Mouse (Mus musculus): ENCODE measurements around the gene Nup35.

The Nup35 gene

DNA sequence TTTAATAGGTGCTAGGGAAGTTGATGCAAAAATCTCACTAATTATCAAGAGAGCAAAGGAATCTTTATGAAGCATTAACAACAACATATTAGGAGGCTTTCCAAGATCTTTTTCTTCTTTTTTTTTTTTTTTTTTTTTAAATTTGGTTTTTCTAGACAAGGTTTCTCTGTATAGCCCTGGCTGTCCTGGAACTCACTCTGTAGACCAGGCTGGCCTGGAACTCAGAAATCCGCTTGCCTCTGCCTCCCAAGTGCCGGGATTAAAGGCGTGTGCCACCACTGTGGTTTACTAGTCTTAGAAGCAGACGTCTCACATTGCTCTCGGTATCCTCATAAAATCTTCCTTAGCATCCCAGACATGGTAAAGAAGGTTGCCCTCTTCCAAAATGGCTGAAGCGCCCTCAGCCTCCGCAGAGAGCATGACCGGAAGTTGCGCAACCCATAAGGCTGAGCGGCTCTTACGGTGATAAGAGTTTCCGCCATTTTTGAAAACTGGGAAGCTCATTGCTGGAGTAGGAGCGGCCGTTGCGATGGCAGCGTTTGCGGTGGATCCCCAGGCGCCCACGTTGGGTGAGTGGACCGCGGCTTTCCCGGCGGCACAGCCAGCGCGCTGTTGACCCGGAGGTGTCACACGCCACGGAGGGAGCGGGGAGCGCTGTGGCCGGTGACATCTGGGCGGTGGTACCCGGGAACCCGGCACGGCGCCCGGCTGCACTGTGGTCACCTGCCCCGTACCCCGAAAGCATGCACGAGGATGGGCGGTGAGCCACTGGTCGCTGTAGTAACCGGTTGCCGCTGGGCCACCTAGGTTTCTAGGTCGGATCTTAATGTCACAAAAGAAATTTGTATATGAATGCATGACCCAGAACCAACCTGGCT lies 21.6 kb downstream of the Nup35 start:
- DNase-seq (ENCODE audit: low spot score): peak; percentile 91

DNA sequence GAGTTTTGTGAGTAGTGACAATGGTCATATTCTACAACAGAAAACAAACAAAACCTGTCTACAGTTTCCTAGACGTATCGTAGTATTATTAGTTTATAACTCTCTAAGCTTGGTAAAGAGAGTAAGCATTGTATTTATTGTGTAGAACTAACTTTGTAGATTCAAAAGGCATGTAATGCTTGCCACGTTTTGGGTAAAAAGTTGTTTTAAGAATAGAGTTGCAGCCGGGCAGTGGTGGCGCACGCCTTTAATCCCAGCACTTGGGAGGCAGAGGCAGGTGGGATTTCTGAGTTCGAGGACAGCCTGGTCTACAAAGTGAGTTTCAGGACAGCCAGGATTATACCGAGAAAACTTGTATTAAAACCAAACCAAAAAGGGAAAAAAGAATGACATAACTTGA lies 22.4 kb downstream of the Nup35 start:
- no peak for DNase-seq (ENCODE audit: low spot score)

DNA sequence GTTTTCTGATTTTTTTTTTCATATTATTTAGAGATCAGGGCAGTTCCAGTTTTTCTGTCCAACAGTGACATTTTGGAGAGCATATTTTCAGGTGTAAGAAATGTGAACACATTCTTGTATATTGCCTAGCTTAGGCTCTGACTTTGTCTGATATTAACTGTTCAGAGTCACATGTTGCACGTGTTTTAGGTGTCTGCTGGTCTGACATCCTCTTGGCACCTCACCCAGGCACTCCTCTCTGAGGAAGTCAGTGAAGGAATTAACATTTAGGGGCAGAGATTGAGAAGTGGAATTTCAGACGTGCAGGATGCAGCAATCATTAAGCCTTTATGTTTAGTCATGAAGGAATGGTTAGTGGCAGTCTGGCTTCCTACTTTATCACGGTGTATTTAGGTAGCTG lies 22.8 kb downstream of the Nup35 start:
- DNase-seq (ENCODE audit: low spot score): no peak

DNA sequence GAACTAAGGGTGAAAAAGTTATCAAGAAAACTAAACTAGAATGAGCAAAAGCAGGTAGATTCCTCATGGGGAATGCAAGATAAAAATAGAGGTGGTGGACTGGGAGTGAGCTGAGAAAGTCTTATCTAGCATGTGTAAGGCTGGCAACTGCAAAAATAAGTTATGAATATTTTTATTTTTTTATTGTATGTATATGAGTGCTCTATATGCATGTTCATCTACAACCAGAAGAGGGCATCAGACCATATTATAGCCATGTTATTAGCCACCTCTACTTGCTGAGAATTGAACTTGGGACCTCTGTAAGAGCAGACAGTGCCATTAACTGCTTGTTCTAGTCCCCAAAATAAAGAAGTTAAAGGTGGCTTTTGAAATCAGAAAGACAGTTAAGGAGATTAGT lies 44.4 kb downstream of the Nup35 start:
- DNase-seq (ENCODE audit: low spot score): no peak

DNA sequence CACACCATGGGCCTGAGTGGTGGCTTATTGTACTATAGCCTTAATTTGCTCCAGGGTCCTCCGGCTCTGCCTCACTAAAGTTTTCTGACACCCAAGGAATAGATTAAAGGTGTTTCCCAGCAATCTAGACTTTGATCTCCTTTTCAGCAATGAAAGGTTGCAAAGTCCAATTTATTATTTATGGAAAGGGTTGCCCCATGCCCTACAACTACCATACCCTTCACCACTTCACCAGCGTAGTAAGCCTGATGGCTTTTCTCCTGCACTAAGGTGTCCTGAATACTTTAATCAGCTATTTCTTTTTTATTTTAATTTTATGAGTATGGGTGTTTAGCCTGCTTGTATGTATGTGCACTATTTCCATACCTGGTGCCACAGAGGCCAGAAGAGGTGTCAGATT lies 45.6 kb downstream of the Nup35 start:
- no peak for DNase-seq (ENCODE audit: low spot score)

DNA sequence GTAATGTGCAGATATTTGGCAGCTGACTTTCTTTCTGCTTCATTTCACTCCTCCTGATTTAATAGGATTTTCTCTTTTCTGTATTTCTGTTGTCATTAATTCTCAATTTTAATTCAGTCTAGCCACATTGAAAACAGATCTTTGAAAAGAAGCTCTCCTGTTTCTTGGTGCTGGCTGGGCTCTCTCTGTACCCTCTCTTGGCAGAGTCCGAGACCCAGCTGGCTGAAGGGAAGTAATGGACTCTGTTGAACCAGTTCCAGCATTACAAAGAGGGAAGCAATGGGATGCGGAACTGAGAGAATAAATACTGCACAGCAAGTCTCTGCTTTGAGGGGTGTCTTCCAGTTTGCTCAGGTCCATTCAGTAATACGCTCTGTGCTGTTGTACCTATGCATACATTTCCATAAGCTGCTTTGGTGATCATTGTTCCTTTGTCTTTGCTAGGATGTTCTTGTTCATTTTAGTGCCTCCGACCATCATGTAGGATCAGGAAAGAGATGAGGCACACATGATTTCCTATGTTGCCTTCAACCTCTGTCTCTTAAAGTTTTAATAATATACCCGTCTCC lies 50.4 kb downstream of the Nup35 start:
- no peak for DNase-seq (ENCODE audit: low spot score)

DNA sequence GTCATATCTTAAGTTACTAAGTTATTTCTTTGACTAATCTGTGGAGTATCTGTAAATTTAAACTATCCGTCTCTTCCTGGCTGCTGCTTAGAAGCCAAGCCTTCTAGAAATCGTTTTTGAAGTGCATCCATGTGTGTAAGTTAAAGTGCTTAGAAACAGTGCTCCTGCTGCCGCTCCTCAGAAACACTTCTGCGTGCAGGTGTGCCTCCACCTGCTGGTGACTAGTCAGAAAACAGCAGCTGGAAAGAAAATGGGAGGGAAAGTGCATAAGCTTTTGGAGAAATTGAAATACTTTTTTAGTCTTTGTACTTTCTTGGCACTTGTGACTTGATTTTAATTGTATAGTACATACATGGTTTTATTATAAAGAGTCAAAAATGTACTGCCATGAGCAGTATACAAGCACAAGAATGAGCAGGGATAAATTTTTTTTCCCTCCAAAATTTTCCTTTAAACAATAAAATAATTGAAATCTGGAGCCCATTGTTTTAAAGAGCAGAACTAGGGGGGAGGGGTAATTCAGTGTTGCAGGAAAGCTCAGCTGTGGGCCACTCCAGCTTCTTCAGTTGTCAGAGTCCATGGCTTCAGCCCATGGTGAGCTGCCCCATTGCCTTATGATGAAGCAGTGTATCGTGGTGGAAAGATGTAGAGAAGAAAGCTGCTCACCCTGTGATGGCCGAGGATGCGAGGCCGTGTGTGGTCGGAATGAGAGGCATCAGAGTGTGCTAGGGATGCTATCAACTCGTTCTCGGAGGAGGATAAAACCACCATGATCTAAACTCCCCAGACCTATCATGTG lies 53.0 kb downstream of the Nup35 start:
- DNase-seq (ENCODE audit: low spot score): no peak

DNA sequence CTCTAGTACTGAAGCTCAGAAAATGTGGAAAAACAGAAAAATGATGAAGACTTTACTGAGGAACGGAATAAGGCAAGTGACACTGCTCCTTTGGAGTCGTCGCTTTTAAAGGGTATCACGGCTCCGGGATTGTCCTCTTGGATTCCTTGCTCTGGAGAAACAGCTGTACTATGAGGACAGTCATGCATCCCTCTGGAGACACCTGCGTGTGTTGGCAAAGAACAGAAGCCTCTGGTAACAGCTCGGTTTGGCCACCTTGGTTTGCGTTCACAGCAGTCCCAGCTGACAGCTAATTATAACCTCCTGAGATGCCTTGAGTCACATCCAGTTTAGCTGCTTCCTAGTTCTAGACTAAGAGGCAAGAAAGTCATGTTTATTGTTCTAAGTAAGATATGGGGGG lies 61.8 kb downstream of the Nup35 start:
- no peak for DNase-seq (ENCODE audit: low spot score)

DNA sequence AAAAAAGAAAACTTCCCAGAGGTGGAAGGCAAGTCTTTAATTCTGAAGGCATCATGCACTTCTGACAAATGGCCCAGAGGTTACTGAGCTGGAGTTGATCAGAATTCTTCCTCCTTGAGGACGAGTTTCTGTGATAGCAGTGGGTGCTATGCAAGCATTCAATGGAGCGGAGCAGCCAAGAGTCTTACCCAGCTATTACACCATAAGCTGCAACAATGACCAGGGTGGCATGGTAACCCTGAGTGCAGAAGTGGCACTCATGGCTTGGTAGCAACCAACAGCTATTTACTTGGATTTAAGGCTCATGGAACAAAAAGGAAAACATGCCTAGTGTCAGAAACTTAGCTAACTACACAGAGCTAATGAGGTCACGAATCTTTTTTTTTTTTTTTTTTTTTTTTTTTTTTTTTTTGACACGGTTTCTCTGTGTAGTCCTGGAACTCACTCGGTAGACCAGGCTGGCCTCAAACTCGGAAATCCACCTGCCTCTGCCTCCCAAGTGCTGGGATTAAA lies 66.7 kb downstream of the Nup35 start:
- no peak for DNase-seq (ENCODE audit: low spot score)

DNA sequence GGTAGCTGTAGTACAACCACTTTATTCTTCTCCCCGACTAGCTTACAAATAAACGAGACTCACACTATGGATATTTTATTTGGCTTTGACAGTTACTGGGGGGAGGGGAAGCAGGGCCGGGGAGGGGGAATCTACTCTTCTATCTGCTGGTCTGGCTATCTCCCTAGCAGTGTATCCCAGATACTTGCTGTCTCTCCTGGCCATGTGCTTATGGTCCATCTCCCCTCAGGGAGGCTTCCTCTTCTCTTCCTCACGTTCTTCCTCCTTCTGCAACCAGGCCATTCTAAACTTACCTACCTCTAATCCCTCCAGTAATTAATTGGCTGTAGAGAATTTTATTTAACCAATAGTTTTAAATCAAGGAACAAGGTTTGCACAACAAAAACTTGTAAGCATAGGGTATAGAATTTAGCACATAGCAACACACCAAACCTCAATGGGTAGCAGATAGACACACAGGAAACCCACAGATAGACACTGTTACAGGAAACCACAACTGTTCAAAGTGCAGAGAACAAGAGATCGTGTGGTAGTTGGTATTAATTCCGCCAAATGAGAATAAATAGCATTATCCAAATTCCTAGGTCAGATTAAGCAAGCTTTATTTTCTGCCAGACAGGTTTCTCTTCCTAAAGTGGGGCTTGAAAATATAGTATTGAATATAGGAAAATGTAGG lies 67.5 kb downstream of the Nup35 start:
- DNase-seq (ENCODE audit: low spot score): no peak

DNA sequence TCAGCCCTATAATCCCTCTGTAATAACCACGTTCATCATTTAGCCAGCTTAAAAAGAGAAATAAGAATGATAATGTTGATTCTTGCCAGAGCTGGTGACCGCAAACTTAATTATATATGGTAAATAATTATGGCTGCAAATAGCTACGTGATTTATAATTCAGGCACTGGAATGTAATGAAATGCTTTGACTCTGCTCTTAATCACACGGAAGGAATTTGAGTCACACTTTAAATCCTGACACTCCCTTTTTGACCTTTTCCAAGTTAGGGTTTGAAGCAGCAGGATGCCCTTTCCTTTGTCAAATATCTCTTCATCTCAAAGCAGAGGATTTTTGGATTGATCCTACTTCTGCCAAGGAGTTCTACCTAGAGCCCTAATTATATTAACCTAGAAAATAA lies 71.2 kb downstream of the Nup35 start:
- DNase-seq (ENCODE audit: low spot score): no peak

DNA sequence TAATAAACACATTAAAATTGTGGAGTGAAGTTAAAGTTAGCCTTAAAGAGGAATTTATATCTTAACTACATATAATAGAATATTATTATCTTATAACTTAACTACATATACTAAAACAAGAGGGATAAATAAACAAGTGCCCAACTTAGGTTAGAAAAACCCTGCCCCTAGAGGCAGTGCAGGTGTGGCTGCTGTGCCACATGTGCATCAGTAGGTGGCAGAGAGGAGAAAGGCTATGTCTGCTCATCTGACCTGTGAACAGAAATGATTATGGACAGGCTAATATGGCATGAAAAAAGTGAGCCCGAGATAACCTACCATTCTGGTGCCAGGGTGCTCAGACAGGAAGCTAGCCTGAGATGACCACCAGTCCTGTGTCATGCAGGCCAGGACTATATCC lies 90.4 kb downstream of the Nup35 start:
- DNase-seq (ENCODE audit: low spot score): no peak

All from urinary bladder, postnatal 25 days (tissue).